Mouse (Mus musculus) heart, embryonic 16.5 days (tissue): ENCODE results near the gene Neurl3. TPM values are rescaled to one million over a fixed set of nuclear protein-coding genes. Genes with fewer than 3 reads are reported as not detected.
A peak's percentile ranks its signal among the peaks of the same experiment; 100 is the strongest.

Source experiments
- ATAC-seq: fragments of 200-750 bp; cut with Nextera tagmentation; replicated peaks from 2 replicates; pipeline ENCODE4 v1.8.0; 2017; ENCODE audit warnings: moderate number of reproducible peaks; ENCODE audit not compliant: insufficient read depth, low FRiP score; ENCODE audit errors: extremely low read depth
- H3K27ac ChIP-seq: fragments of 300-500 bp; sonication (generic); 2 replicates; pipeline ENCODE4 v1.5.1; 2014; ENCODE audit warnings: mild to moderate bottlenecking, low read length, control low read depth, moderate library complexity
- H3K27me3 ChIP-seq: fragments of 300-500 bp; sonication (generic); 2 replicates; pipeline ENCODE4 v1.6.1; 2014; ENCODE audit warnings: low read length, mixed read lengths; ENCODE audit not compliant: control insufficient read depth, insufficient read depth
- H3K36me3 ChIP-seq: fragments of 300-500 bp; sonication (generic); 2 replicates; pipeline ENCODE4 v1.6.1; 2014; ENCODE audit not compliant: control insufficient read depth, insufficient read depth
- H3K4me1 ChIP-seq: fragments of 300-500 bp; sonication (generic); 2 replicates; pipeline ENCODE4 v1.6.1; 2014; ENCODE audit warnings: low read length, mixed read lengths; ENCODE audit not compliant: control insufficient read depth, insufficient read depth
- H3K4me2 ChIP-seq: fragments of 300-500 bp; sonication (generic); 2 replicates; pipeline ENCODE4 v1.6.1; 2014; ENCODE audit warnings: low read depth, mild to moderate bottlenecking, control low read depth, low read length
- H3K4me3 ChIP-seq: fragments of 300-500 bp; sonication (generic); 2 replicates; pipeline ENCODE4 v1.5.1; 2014; ENCODE audit warnings: mild to moderate bottlenecking, control low read depth, low read length
- H3K9ac ChIP-seq: fragments of 300-500 bp; sonication (generic); 2 replicates; pipeline ENCODE4 v1.6.1; 2014; ENCODE audit warnings: low read length, control low read depth
- H3K9me3 ChIP-seq: fragments of 300-500 bp; sonication (generic); replicated peaks from 2 replicates; pipeline ENCODE4 v1.6.1; 2016; ENCODE audit warnings: low read length; ENCODE audit not compliant: control insufficient read depth
- WGBS: fragments of 180-500 bp; shearing (Covaris S2); extraction: QIAGEN DNeasy Blood & Tissue Kit; methylation state at CpG from one replicate; pipeline ENCODE4 v1.1.7; 2014; 5-methylcytosine and 5-hydroxymethylcytosine counted together
- polyA plus RNA-seq: library from polyadenylated mRNA; unstranded; fragments of >200 nt; fragmentation: Nextera tagmentation; extraction: Ambion mirVana; gene quantifications from 2 replicates; pipeline ENCODE4 v1.2.1, GENCODE M21; 2015

The Neurl3 gene
- polyA plus RNA-seq, 1 experiment from 2014 or later: 5.3 TPM

- peak overlapping the region; percentile 22 for H3K4me3 ChIP-seq
- 37% methylated on average over 54 of the region's 54 CpGs for WGBS
- ATAC-seq: no peak
- H3K4me2 ChIP-seq: peak overlapping the region; percentile 56
- H3K4me1 ChIP-seq: peaks cover 38% of the 10 kb centered on the region
- H3K27ac ChIP-seq: no peak overlapping the region
- no peak overlapping the region for H3K9ac ChIP-seq
- H3K9me3 ChIP-seq: no peaks in the 10 kb centered on the region
- H3K27me3 ChIP-seq: no peaks in the 10 kb centered on the region
- H3K36me3 ChIP-seq: no peaks in the 10 kb centered on the region
Observed at GRCm38 (mm10) chr1:36269121-36269795, 5.2 kb downstream of the Neurl3 start.

GRCm38 (mm10) chr1:36267595-36267994 lies 6.9 kb downstream of the Neurl3 start:
- no peak for ATAC-seq
- H3K4me1 ChIP-seq: peaks cover 27% of the 10 kb centered on the region
- H3K27me3 ChIP-seq: no peaks in the 10 kb centered on the region
- H3K9me3 ChIP-seq: no peaks in the 10 kb centered on the region
- H3K9ac ChIP-seq: no peak overlapping the region
- no peak overlapping the region for H3K4me3 ChIP-seq
- no peaks in the 10 kb centered on the region for H3K36me3 ChIP-seq
- H3K4me2 ChIP-seq: no peak overlapping the region
- WGBS: 97% methylated on average over 3 of the region's 3 CpGs
- no peak overlapping the region for H3K27ac ChIP-seq

GRCm38 (mm10) chr1:36266293-36266692 lies 8.2 kb downstream of the Neurl3 start:
- Histone ChIP-seq H3K4me2 (no peak overlapping the region), H3K27me3 (no peaks in the 10 kb centered on the region), H3K9me3 (no peaks in the 10 kb centered on the region), H3K36me3 (no peaks in the 10 kb centered on the region), H3K27ac (no peak overlapping the region), H3K4me1 (peaks cover 14% of the 10 kb centered on the region), H3K9ac (no peak overlapping the region), H3K4me3 (no peak overlapping the region)
- no peak for ATAC-seq
- 65% methylated on average over 6 of the region's 6 CpGs for WGBS

GRCm38 (mm10) chr1:36263833-36264488 lies 10.5 kb downstream of the Neurl3 start:
- Histone ChIP-seq H3K9ac (no peak overlapping the region), H3K36me3 (no peaks in the 10 kb centered on the region), H3K9me3 (0 out of 2 replicates have a peak, but pooled peaks cover 2% of the 10 kb centered on the region), H3K4me2 (peak overlapping the region; percentile 43), H3K27me3 (no peaks in the 10 kb centered on the region), H3K4me1 (no peaks in the 10 kb centered on the region), H3K27ac (peak overlapping the region; percentile 83), H3K4me3 (no peak overlapping the region)
- 47% methylated on average over 13 of the region's 13 CpGs for WGBS
- peak; percentile 34 for ATAC-seq

GRCm38 (mm10) chr1:36261708-36262504 lies 12.6 kb downstream of the Neurl3 start:
- Histone ChIP-seq H3K9me3 (peaks cover 2% of the 10 kb centered on the region; the same call in 1 of the 2 replicates), H3K27ac (no peak overlapping the region), H3K27me3 (no peaks in the 10 kb centered on the region), H3K36me3 (no peaks in the 10 kb centered on the region), H3K4me1 (no peaks in the 10 kb centered on the region), H3K4me2 (no peak overlapping the region), H3K9ac (no peak overlapping the region), H3K4me3 (no peak overlapping the region)
- WGBS: 70% methylated on average over 19 of the region's 19 CpGs
- no peak for ATAC-seq

- peaks cover 10% of the 10 kb centered on the region for H3K9me3 ChIP-seq
- 0 out of 2 replicates have a peak, but pooled peaks cover 2% of the 10 kb centered on the region for H3K36me3 ChIP-seq
- no peak for ATAC-seq
- no peak overlapping the region for H3K9ac ChIP-seq
- no peak overlapping the region for H3K27ac ChIP-seq
- H3K27me3 ChIP-seq: no peaks in the 10 kb centered on the region
- 93% methylated on average over 1 of the region's 1 CpGs for WGBS
- no peak overlapping the region for H3K4me3 ChIP-seq
- no peaks in the 10 kb centered on the region for H3K4me1 ChIP-seq
- no peak overlapping the region for H3K4me2 ChIP-seq
Observed at GRCm38 (mm10) chr1:36260418-36260817, 14.1 kb downstream of the Neurl3 start.

- H3K9ac ChIP-seq: no peak overlapping the region
- no peaks in the 10 kb centered on the region for H3K4me1 ChIP-seq
- H3K27me3 ChIP-seq: peaks cover 2% of the 10 kb centered on the region; the same call in 1 of the 2 replicates
- H3K4me2 ChIP-seq: no peak overlapping the region
- peaks cover 10% of the 10 kb centered on the region for H3K9me3 ChIP-seq
- no peak for ATAC-seq
- H3K36me3 ChIP-seq: 0 out of 2 replicates have a peak, but pooled peaks cover 2% of the 10 kb centered on the region
- no peak overlapping the region for H3K4me3 ChIP-seq
- H3K27ac ChIP-seq: no peak overlapping the region
- 79% methylated on average over 2 of the region's 2 CpGs for WGBS
Observed at GRCm38 (mm10) chr1:36259281-36259680, 15.2 kb downstream of the Neurl3 start.

GRCm38 (mm10) chr1:36258631-36259030 lies 15.8 kb downstream of the Neurl3 start:
- 68% methylated on average over 2 of the region's 2 CpGs for WGBS
- H3K4me1 ChIP-seq: no peaks in the 10 kb centered on the region
- no peak for ATAC-seq
- no peak overlapping the region for H3K9ac ChIP-seq
- H3K27ac ChIP-seq: no peak overlapping the region
- peaks cover 6% of the 10 kb centered on the region; the same call in 1 of the 2 replicates for H3K27me3 ChIP-seq
- peaks cover 10% of the 10 kb centered on the region for H3K9me3 ChIP-seq
- no peak overlapping the region for H3K4me2 ChIP-seq
- H3K4me3 ChIP-seq: no peak overlapping the region
- 0 out of 2 replicates have a peak, but pooled peaks cover 2% of the 10 kb centered on the region for H3K36me3 ChIP-seq
